Mouse (Mus musculus) cerebellum, adult (tissue): ENCODE measurements around the gene Gdpd3.
A peak's percentile ranks its signal among the peaks of the same experiment; 100 is the strongest.
"Not testable (repeated sequence)": the region's sequence is repeated elsewhere in the genome, so short reads cannot be mapped to it uniquely, and the experiment has no call there.

Experiments
- ATAC-seq: cut with Nextera tagmentation; 2 replicates; pipeline ENCODE4 v1.9.2; 2017; ENCODE audit warnings: mild to moderate bottlenecking, moderate library complexity, mixed read lengths; ENCODE audit not compliant: insufficient number of reproducible peaks, low FRiP score, low TSS enrichment

Gdpd3 gene

DNA sequence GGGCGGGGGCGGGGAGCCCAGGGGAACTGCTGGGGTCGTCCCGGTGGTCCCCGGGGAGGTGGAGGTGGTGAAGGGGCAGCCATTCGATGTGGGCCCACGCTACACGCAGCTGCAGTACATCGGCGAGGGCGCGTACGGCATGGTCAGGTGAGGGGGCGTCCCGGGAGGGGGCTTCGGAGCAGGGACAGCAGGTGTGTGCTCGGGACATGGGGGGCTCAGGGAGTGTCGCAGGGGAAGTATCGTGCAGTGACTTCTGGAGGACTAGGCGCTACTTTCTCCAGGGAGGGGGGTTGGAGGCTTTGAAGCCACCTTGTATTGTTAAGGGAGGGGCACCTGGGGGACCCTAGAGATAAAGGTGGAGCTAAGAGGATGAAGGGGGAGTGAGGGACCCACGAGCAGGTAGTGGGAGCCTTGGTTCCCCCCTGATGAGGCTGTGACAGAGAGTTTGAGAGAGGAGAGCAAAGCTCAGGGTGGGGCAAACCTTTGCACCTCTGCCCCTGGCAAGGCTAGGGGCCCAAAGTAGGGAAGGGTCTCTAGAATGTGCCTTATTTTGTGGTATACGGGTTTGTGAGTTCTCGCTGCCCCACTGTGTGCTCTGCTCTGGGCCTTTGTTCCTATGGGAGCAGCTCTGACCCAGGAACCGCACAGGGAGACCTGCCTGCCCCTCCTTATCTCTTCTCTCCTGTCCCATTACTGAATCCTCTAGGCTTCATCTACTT, 6.3 kb upstream of the Gdpd3 start:
- peak; percentile 23; the same call in 1 of the 2 replicates for ATAC-seq

DNA sequence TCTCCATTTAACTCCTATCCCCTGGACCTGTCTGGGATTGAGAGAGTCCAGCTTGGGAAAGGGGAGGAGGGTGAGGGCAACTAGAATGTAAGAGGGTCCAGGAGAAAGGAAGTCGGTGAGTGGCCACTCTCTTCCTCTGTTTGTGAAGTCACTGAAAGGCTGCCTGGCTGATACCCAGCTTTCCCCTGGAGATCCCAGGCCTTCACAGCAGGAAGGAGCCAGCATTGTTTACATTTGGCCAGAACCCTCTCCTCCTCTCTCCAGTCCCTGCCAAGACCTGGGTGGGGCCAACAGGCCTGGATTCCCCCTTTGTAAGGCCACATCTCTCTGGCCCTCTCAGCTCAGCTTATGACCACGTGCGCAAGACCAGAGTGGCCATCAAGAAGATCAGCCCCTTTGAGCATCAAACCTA, 5.7 kb upstream of the Gdpd3 start:
- ATAC-seq = peak; percentile 41; the same call in 1 of the 2 replicates

DNA sequence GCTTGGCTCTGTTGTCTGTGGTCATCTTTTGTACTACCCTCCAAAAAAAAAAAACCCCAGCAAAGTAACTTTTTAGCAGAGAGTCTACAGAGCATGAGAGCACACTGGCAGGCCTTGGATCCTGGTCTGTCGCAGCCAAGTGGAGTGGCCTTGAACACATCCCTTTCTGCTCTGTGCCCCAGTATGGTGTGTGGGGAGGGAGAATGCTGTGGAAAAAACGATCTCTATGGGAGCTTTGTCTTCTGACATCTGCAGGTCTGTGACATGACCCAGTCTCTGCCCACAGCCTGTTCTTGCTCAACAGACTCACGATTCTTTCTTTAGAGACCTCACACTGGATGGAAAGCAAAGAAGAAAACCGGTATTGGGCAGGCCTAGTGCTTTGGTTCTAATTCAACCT, 5.2 kb upstream of the Gdpd3 start:
- no peak for ATAC-seq

DNA sequence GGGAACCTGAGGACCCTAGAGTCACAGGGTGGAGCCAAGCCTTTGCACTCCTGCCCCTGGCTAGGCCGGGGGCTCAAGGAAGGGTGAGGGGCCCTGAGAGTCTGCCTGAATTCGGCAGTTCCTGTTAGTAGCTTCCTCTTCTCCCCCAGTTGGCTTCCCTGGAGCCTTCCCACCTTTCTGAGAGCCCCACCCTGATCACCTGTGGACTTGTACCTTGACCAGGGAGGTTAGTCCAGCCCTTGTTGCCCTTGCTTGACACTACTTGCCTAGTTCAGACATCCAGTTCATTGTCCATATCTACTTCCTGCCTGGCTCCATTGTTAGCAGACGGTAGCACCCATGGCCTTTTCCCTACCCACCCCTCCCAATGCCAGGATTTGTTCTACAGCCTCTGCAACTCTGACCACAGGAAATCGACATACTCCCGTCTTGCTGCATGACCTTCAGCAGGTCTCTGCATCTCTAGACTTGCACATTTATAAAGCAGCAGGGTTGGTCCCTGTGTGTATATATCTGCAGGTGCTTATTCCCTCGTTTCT, 4.5 kb upstream of the Gdpd3 start:
- ATAC-seq = no peak

DNA sequence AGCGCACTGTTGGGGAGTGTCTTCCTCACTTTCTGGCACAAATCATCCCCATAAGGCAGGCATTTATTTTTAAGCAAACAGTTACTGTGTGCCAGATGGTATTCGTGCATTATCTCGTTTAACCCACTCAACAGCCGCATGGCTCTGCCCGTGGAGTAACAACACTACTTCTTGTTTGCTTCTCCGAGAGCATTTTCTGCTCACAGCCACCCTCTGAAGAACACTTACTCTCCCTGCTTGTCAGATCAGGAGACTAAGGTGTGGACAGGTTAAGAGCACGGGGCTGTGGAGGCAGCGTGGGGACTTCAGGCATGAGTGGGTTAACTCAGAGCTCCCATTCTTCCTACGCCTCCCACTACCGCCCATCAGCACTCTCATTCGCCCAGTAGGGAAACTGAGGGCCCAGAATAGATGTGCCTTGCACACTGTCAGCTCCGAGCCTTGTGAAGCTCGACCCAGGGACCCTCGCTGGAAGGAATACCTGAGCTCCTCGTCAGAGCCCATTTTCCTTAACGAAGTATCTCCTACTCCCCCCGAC, 3.6 kb upstream of the Gdpd3 start:
- no peak for ATAC-seq

DNA sequence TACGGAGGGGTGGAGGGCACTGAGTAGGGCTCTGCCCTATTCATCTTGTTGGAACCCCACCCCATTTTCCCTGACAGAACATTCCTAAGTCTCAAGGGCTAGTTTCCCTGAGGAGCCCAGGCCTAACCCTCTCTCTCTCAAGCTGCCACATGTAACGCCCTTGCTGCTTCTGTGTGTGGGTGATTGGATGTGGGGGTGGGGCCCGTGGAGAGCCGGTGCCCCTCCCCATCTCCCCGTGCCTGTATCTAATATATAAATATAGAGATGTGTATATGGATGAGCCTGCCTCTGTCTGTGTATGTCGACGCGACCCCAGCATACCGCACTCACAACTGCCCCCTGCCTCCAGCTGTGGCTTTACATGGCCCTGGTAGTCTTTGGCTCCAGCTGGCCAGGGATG, 594 bp upstream of the Gdpd3 start:
- no peak for ATAC-seq

DNA sequence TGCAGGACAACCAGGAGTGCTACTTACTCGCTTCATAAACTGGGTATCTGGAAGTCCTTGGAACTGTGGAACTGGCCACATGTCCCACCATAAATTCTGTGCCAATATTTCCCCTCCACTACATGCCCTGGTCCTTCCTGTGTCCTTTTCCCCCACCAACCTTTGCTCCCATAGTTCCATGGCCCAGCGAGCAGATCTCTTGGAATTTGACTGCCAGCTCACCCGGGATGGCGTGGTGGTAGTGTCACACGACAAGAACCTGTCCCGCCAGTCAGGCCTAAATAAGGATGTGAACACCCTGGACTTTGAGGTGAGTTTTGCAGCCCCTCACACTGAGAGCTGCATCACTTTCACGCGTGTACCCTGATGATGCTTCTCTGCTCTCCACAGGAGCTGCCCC, 867 bp downstream of the Gdpd3 start:
- ATAC-seq = no peak

DNA sequence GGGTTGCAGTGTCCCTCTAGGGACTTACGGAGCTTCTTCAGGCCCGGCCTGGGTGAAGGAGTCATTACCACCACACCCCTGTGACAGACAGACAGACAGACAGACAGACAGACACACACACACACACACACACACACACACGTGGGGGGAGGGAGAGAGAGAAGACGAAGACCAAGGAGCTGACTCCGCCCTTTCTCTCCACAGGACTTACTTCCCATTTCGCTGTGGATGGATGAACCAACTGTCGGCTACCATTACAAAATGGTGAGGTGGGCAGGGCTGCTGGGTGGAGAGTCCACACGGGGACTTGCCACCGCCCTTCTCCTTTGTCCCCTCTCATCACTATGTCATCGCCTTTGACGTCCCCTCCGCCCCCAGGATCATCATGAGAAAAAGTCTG, 4.7 kb downstream of the Gdpd3 start:
- no peak for ATAC-seq

DNA sequence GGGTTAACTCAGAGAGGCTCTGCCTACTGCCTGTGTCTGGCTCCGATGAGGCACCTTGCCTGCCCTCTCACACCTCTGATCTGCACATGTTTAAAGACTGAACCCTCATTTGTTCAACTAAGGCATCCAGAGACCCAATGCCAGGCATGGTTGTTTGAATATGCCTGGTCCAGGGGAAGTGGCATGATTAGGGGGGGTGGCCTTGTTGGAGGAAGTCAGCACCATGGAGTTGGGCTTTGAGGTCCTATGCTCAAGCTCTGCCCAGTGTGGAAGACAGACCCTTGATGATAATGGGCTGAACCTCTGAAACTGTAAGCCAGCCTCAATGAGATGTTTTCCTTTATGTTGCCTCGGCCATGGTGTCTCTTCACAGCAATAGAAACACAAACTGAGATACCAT, 7.2 kb downstream of the Gdpd3 start:
- no peak for ATAC-seq

DNA sequence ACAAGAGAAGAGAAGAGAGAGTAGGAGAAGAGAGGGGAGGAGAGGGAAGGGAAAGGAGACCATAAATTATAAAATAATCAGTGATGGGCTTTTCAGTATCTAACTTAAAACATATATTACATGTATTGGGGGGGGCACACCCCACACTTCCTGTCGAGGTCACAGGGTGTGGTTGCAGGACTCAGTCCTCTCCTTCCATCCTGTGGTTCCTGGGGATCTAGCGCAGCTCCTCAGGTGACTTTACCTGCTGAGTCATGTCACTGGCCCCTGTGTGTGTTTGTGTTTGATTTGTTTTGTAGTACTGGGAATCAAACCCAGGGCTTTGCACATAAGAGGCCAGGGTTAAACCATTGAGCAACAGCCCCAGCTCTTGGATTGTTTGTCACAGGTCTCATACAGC, 8.3 kb downstream of the Gdpd3 start:
- no peak for ATAC-seq

DNA sequence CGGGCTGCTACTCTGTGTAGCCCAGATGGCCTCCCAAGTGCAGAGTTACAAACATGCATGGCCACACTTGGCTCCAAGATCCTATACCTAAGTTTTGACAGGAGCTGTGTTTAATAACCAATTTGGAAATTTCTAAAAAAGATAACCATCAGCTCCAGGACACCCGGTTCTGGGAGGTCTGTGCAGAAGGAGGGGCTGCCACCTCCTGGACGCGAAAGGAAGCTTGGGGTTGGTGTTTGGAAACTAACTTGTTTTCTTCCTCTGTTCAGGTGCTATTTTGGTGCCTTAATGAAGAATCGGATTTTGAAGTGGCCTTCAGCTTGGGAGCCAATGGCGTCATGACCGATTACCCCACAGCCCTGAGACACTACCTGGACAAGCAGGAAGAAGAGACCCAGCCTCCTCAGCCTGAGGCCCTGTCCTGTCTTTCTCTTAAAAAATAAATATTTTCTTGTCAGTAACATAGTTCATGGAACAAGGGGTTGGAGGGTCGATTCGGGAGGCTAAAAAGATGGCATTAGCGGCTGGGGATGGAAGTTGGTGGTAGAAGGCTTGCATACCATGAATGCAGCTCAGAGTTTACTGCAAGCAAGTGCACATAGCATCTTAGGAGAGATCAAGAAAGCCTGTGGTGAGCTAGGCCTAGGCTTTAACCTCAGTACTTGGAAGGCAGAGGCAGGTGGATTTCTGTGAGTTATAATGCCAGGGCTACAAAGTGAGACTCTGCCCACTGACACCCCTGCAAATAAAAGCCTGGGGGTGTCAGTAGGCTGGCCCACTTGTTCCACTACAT, 9.2 kb downstream of the Gdpd3 start:
- ATAC-seq = no peak

DNA sequence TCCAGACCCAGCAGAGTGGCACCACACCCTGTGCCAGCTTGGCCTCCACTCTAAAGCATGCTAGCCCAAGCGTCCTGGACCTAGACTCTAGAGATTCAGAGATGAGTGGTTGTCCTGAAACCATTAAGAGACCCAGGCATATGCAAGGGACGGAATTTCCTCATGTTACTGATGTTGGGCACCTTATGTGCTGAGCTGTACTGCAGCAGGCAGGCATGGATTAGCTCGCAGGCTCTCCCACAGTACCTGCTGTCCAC, 9.8 kb downstream of the Gdpd3 start:
- no peak for ATAC-seq

DNA sequence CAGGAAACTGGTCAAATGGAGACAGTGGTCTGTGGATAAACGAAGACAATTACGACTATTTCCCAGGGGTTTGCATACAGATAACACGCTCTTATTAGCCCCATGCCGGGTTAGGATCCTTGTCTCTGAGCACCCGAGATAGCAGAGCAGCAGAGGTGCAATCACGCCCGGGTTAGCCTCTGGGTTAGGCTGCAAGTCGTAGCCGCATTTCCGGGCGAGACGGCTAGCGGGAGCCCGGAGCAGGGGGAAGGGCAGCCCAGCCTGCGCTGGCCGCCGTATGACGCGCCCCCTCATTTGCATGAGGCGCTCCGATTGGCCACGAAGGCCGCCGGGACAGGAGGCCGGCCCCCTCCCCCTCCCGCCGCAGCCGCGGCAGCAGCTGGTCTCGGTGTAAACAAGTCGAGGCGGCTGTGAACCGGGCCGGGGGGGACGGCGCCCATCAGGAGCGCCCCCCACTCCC, 10.5 kb downstream of the Gdpd3 start, which contains the start of gene Ypel3:
Ypel3 (plus strand) TSS at position 358 of the 460 bp plus-strand sequence.
- peak; percentile 82 for ATAC-seq

DNA sequence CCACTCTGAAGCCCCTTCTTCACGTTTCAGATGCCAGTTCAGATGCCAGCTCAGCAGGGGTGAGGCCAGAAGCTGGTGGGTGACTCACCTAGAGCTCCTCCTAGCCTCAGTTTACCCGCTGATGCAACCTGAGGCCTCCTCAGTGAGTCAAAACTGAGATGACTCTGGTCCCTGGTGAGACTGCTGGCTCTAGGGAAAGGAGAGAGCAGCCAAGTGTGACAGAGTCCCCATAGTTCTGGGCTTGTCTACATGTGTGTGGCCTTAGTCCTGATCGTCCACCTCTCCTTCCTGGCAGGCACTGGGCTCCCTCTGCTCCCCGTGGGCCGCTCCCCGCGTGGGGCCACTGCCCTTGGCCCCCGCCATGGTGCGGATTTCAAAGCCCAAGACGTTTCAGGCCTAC, 11.3 kb downstream of the Gdpd3 start:
- no peak for ATAC-seq

DNA sequence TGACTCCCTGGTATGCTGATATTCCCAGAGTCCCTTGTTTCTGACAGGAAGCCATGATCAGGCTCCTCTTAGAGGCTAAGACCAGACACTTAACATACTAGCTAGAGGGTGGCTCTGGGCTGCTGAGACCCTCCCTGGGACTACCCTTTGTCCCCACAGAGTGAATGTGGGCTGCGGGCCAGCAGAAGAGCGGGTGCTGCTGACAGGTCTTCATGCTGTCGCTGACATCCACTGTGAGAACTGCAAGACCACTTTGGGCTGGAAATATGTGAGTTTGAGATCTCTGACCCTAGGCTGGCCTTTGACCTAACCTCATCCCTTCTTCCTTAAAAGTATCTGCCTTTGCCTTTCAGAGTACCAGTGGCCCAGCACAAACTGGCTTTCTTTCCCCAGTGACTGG, 12.0 kb downstream of the Gdpd3 start:
- ATAC-seq = no peak

DNA sequence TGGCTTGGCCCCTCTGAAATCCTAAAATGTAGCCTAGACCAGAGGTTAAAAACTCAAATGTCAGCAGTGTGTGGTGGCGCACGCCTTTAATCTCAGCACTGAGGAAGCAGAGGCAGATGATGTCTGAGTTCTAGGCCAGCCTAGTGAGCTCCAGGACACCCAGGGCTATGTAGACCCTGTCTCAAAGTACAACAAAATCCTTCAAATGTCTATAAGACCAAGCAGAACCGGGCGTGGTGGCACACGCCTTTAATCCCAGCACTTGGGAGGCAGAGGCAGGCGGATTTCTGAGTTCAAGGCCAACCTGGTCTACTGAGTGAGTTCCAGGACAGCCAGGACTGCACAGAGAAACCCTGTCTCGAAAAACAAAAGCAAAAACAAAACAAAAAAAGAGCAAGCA, 13.0 kb downstream of the Gdpd3 start:
- ATAC-seq = not testable (repeated sequence)

DNA sequence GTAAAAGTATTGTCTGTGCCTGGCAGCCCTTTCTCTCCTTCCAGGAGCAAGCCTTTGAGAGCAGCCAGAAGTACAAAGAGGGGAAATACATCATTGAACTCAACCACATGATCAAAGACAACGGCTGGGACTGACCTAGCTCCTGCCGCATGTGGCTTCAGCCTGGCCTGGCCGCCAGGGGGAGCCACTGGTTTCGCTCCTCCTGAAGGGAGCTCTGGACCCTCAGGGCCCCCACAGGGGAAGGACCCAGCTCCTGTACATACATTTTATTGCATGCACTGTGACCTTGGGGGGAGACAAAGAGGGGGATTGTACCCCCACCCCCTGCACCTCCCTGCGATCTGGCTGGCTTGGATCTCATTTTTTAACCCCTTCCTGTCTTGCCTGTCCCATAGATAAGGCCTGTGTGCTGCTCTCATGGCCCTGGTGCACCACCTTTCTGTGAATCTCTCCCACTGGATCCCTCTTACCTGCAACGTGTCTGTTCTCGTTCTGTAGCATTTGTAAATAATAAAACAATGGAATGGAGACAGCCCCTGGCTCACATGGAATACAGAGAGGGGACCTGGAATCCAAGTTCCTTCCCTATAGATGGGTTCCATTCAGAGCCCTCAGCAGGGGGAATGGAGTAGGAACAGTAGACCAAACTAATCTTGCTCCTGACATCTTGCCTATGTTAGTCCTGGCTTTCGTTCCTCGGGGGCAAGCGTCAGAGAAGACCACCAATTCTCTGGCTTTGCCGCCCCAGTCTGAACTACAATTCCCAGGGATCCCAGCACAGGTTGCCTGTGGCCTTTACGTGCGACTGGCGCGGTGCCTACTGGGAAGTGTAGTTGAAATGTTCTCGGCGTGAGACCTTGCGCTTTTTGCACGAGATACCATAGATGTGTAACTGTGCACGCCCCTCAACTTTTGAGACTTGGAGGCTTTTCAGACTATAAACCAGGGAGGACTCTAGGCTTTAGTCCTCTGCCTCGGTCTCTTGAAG, 14.1 kb downstream of the Gdpd3 start:
- ATAC-seq = no peak

DNA sequence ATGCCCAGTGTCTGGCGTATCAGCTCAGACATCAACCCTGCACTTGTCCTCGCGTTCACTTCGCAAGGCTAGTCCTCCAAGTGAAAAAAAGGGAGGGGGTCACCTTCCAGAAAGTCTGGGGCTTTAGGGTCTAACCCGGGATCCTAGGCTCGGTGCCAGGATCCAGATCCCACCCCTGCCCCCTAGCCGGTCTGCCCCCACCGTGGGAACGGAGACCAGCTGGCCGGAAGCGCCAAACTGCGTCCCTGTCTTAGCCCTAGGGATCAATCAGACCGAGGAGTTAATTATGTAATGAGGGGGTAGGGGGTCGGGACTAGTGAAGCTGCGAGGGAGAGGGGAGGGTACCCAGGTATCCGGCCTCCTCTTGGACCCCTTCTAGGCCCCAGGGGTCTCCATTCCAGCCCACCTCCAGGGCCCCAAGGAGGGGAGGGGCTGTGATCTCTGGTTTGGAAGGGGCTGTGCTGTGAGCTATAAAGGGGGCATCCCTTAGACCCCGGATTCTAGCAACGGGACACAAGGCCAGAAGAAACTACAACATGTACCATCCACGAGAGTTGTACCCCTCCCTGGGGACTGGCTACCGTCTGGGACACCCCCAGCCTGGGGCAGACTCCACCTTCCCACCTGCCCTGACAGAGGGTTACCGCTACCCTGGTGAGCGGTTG, 15.0 kb downstream of the Gdpd3 start, which contains the start of gene Tbx6:
Tbx6 (plus strand) TSS at position 513 of the 665 bp plus-strand sequence.
- ATAC-seq = no peak

DNA sequence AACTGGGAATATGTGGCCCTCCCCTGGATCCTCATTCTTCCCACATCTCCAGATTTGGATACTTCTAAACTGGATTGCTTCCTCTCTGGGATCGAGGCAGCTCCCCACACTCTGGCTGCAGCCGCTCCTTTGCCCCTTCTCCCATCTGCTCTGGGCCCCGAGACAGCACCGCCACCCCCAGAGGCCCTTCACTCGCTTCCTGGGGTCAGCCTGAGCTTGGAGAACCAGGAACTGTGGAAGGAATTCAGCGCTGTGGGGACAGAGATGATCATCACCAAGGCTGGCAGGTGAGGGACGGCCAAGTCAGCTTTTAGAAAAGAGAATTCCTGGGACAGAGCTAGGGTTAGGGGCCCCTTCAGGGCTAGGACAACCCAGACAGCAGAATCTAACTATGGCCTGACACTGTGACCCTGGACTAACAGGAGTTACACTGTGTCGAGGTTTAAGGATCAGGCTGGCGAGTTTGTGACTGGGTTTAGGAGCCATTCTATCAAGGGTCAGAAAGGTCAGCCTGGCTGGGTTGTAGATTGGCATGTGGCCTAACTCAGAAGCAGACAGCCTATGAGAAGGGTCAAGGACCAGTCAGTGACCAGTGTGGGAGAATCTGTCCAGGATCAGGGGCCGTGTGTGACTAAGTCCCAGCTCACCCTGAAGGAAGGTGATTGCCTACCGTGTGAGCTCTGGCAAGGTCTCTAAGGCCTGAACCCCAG, 15.7 kb downstream of the Gdpd3 start:
- no peak for ATAC-seq
